In genomic region chr2:28848879-28849278, GRCm38 (mm10) we compare ENCODE assay signal across 36 mouse cellular contexts.
"Had no signal": no experiment of that assay in that cellular context is flagged by ENCODE, and none has a peak within 500 bp of the region (broad histone marks: within the 10 kb centered on the region; RNA-seq: fewer than 3 reads in every experiment).

No protein-coding gene starts in this region.

- H3K27me3 ChIP-seq: heart, embryonic 12.5 days; heart, embryonic 13.5 days; heart, embryonic 15.5 days; hindbrain, embryonic 12.5 days; hindbrain, embryonic 13.5 days; hindbrain, embryonic 15.5 days; intestine, embryonic 15.5 days; kidney, embryonic 15.5 days had no signal

- H3K4me3 ChIP-seq: heart, adult 2 months; heart, embryonic 10.5 days; heart, embryonic 12.5 days; heart, embryonic 13.5 days; heart, embryonic 15.5 days; hindbrain, embryonic 10.5 days; hindbrain, embryonic 12.5 days; hindbrain, embryonic 13.5 days; hindbrain, embryonic 15.5 days; intestine, embryonic 15.5 days; kidney, embryonic 15.5 days; layer of hippocampus, adult 2 months had no signal

- H3K4me2 ChIP-seq: heart, embryonic 11.5 days; heart, embryonic 12.5 days; heart, embryonic 13.5 days; heart, embryonic 15.5 days; hindbrain, embryonic 12.5 days; hindbrain, embryonic 13.5 days; hindbrain, embryonic 14.5 days; hindbrain, embryonic 15.5 days; intestine, embryonic 15.5 days; kidney, embryonic 15.5 days had no signal

- H3K9ac ChIP-seq: heart, embryonic 12.5 days; heart, embryonic 13.5 days; heart, embryonic 15.5 days; hindbrain, embryonic 12.5 days; hindbrain, embryonic 13.5 days; hindbrain, embryonic 14.5 days; hindbrain, embryonic 15.5 days; intestine, embryonic 15.5 days; kidney, embryonic 15.5 days had no signal

- H3K4me1 ChIP-seq: heart, embryonic 10.5 days; heart, embryonic 12.5 days; heart, embryonic 15.5 days; hindbrain, embryonic 10.5 days; hindbrain, embryonic 12.5 days; intestine, embryonic 15.5 days; kidney, embryonic 15.5 days had no signal

- DNase-seq: heart, adult 18-20 months; heart, adult 2 months; heart, postnatal 10 days; heart, postnatal 14 days; heart, postnatal 36 days; heart, postnatal 4 days; kidney, adult 11 months; kidney, adult 18-20 months; kidney, adult 2 months; kidney, adult 8-10 months; kidney, adult 9 months; kidney, postnatal 10 days; kidney, postnatal 14 days; kidney, postnatal 25 days; kidney, postnatal 36 days; kidney, postnatal 4 days; layer of hippocampus, adult 9-11 months had no signal

- H3K27ac ChIP-seq: heart, adult 2 months; heart, embryonic 10.5 days; heart, embryonic 13.5 days; heart, embryonic 15.5 days; hindbrain, embryonic 10.5 days; hindbrain, embryonic 12.5 days; hindbrain, embryonic 13.5 days; hindbrain, embryonic 14.5 days; hindbrain, embryonic 15.5 days; hindbrain, postnatal 0 days; intestine, embryonic 15.5 days; kidney, embryonic 15.5 days; kidney, postnatal 0 days; layer of hippocampus, adult 2 months had no signal

- H3K9me3 ChIP-seq: heart, embryonic 10.5 days; heart, embryonic 12.5 days; heart, embryonic 13.5 days; heart, embryonic 15.5 days; hindbrain, embryonic 10.5 days; hindbrain, embryonic 12.5 days; hindbrain, embryonic 13.5 days; hindbrain, embryonic 15.5 days; intestine, embryonic 15.5 days; kidney, embryonic 15.5 days had no signal

- ATAC-seq: hindbrain, embryonic 16.5 days; hindbrain, postnatal 0 days; inflammation-experienced regulatory T-cells, adult 6 months; intestine, embryonic 15.5 days; intestine, embryonic 16.5 days; intestine, postnatal 0 days had no signal
